ENCODE assay signal across 8 mouse cellular contexts in genomic region chr2:167071641-167072601, GRCm38 (mm10). TPM values are rescaled to one million over a fixed set of nuclear protein-coding genes. Genes with fewer than 3 reads are reported as not detected.
A peak's percentile ranks its signal among the peaks of the same experiment; 100 is the strongest.
DNase-seq lines count a peak whose midpoint lies in the region; ATAC-seq and TF ChIP-seq lines count a peak whose summit lies in the region.

No protein-coding gene starts in this region.

- H3K36me3 ChIP-seq in CH12.LX (replicated peaks in 1 of 2; ENCODE audit: control insufficient read depth in 1 of 2, insufficient read depth in 1 of 2, low read length in 1 of 2) = no peaks in the 10 kb centered on the region
- H3K36me3 ChIP-seq in forebrain, embryonic 11.5 days (ENCODE audit: control insufficient read depth, insufficient read depth, low read length) = no peaks in the 10 kb centered on the region
- no peaks in the 10 kb centered on the region for H3K36me3 ChIP-seq in heart, embryonic 16.5 days (ENCODE audit: control insufficient read depth, insufficient read depth)
- H3K36me3 ChIP-seq in liver, embryonic 13.5 days = no peaks in the 10 kb centered on the region
- no peaks in the 10 kb centered on the region for H3K36me3 ChIP-seq in stomach, embryonic 14.5 days (ENCODE audit: control insufficient read depth, insufficient read depth, low read length)

- H3K4me3 ChIP-seq in CH12.LX (replicated peaks in 1 of 3; ENCODE audit: low read depth in 2 of 3, low read length in 2 of 3, poor library complexity in 1 of 3) = peak overlapping the region; percentile 53 to 60 (median 59)
- peak overlapping the region; percentile 39 for H3K4me3 ChIP-seq in forebrain, embryonic 11.5 days (ENCODE audit: low read depth, low read length)
- peak overlapping the region; percentile 53 for H3K4me3 ChIP-seq in heart, embryonic 16.5 days (ENCODE audit: low read length)
- peak overlapping the region; percentile 50 for H3K4me3 ChIP-seq in liver, embryonic 13.5 days (replicated peaks)
- H3K4me3 ChIP-seq in stomach, embryonic 14.5 days (ENCODE audit: low read depth, low read length) = peak overlapping the region; percentile 36

- WGBS in forebrain, embryonic 11.5 days = 7% methylated on average over 22 of the region's 22 CpGs
- WGBS in heart, embryonic 16.5 days = 8% methylated on average over 22 of the region's 22 CpGs
- 7% methylated on average over 22 of the region's 22 CpGs for WGBS in liver, embryonic 13.5 days (ENCODE audit: insufficient replicate concordance)
- WGBS in stomach, embryonic 14.5 days = 8% methylated on average over 22 of the region's 22 CpGs

- H3K9me3 ChIP-seq in CH12.LX (replicated peaks; ENCODE audit: low read length) = peaks cover 5% of the 10 kb centered on the region
- no peaks in the 10 kb centered on the region for H3K9me3 ChIP-seq in forebrain, embryonic 11.5 days (ENCODE audit: control insufficient read depth, low read length)
- no peaks in the 10 kb centered on the region for H3K9me3 ChIP-seq in heart, embryonic 16.5 days (replicated peaks; ENCODE audit: control insufficient read depth, low read length)
- no peaks in the 10 kb centered on the region for H3K9me3 ChIP-seq in liver, embryonic 13.5 days (replicated peaks)
- H3K9me3 ChIP-seq in stomach, embryonic 14.5 days (ENCODE audit: control insufficient read depth, low read depth, low read length) = no peaks in the 10 kb centered on the region

- TF ChIP-seq POLR2A in CH12.LX (IDR thresholded peaks at IDR 0.05; ENCODE audit: low read depth, low read length) = peak; percentile 85

- H3K27me3 ChIP-seq in CH12.LX (replicated peaks) = peaks cover 2% of the 10 kb centered on the region
- no peaks in the 10 kb centered on the region for H3K27me3 ChIP-seq in forebrain, embryonic 11.5 days (ENCODE audit: control insufficient read depth, insufficient read depth, low read length)
- H3K27me3 ChIP-seq in heart, embryonic 16.5 days (ENCODE audit: control insufficient read depth, insufficient read depth, low read length) = no peaks in the 10 kb centered on the region
- H3K27me3 ChIP-seq in liver, embryonic 13.5 days = peaks cover 5% of the 10 kb centered on the region; the same call in 1 of the 2 replicates
- H3K27me3 ChIP-seq in stomach, embryonic 14.5 days (ENCODE audit: control insufficient read depth, insufficient read depth, low read length) = no peaks in the 10 kb centered on the region

- H3K27ac ChIP-seq in CH12.LX (ENCODE audit: insufficient read depth, low read depth) = no peak overlapping the region
- H3K27ac ChIP-seq in forebrain, embryonic 11.5 days (ENCODE audit: low read depth, low read length) = 0 out of 2 replicates have a peak overlapping the region, but pooled peaks have one; percentile 8
- H3K27ac ChIP-seq in heart, embryonic 16.5 days (ENCODE audit: low read length) = no peak overlapping the region
- peak overlapping the region; percentile 52 for H3K27ac ChIP-seq in liver, embryonic 13.5 days
- H3K27ac ChIP-seq in stomach, embryonic 14.5 days (ENCODE audit: low read length) = peak overlapping the region; percentile 55

- TF ChIP-seq RAD21 in CH12.LX (IDR thresholded peaks at IDR 0.05; ENCODE audit: low read depth, low read length) = peak; percentile 100

- dilution Hi-C loops in CH12.LX (cut with MboI; ENCODE audit: extremely low pct_ligation_motif_present, extremely low pct_unique_long_range_greater_than_20kb, low sequenced_read_pairs) = no loop called here

- H3K4me2 ChIP-seq in CH12.LX (ENCODE audit: insufficient read depth, low read depth, poor library complexity, severe bottlenecking) = peak overlapping the region; percentile 81
- H3K4me2 ChIP-seq in forebrain, embryonic 11.5 days (ENCODE audit: low read depth, low read length, severe bottlenecking) = peak overlapping the region; percentile 70
- H3K4me2 ChIP-seq in heart, embryonic 16.5 days (ENCODE audit: low read depth, low read length) = peak overlapping the region; percentile 72
- peak overlapping the region; percentile 70 for H3K4me2 ChIP-seq in liver, embryonic 13.5 days
- peak overlapping the region; percentile 61 for H3K4me2 ChIP-seq in stomach, embryonic 14.5 days (replicated peaks; ENCODE audit: low read depth, low read length)

- H3K79me2 ChIP-seq in CH12.LX (replicated peaks; ENCODE audit: control insufficient read depth, extremely low read depth, insufficient read depth, poor library complexity, severe bottlenecking) = no peaks in the 10 kb centered on the region

- ATAC-seq in forebrain, embryonic 11.5 days (replicated peaks; ENCODE audit: low FRiP score) = peak; percentile 93
- ATAC-seq in heart, embryonic 16.5 days (replicated peaks; ENCODE audit: extremely low read depth, insufficient read depth, low FRiP score) = peak; percentile 90
- ATAC-seq in liver, embryonic 13.5 days (ENCODE audit: low read depth) = peak; percentile 95
- ATAC-seq in stomach, embryonic 14.5 days (ENCODE audit: insufficient number of reproducible peaks, insufficient read depth, low FRiP score, low read depth) = peak; percentile 92

- peak; percentile 91 to 100 for TF ChIP-seq CTCF in CH12.LX (conservative IDR thresholded peaks at IDR 0.05 in 1 of 2, IDR thresholded peaks at IDR 0.05 in 1 of 2; ENCODE audit: low read depth in 2 of 2, low read length in 2 of 2)

- H3K4me1 ChIP-seq in CH12.LX (ENCODE audit: control insufficient read depth in 1 of 2, insufficient read depth in 2 of 2) = peaks cover 2 to 23% of the 10 kb centered on the region in 2 experiments; a peak in 3 of 4 replicates
- no peaks in the 10 kb centered on the region; the same call in 1 of the 2 replicates for H3K4me1 ChIP-seq in forebrain, embryonic 11.5 days (replicated peaks; ENCODE audit: control insufficient read depth, insufficient read depth, low read length)
- H3K4me1 ChIP-seq in heart, embryonic 16.5 days (ENCODE audit: control insufficient read depth, insufficient read depth, low read length) = 0 out of 2 replicates have a peak, but pooled peaks cover 5% of the 10 kb centered on the region
- peaks cover 29% of the 10 kb centered on the region for H3K4me1 ChIP-seq in liver, embryonic 13.5 days (replicated peaks)
- H3K4me1 ChIP-seq in stomach, embryonic 14.5 days (ENCODE audit: control insufficient read depth, insufficient read depth, low read length) = no peaks in the 10 kb centered on the region

- TF ChIP-seq EP300 in CH12.LX (IDR thresholded peaks at IDR 0.05; ENCODE audit: low read length) = no peak

- H3K9ac ChIP-seq in CH12.LX (ENCODE audit: insufficient read depth, low read depth) = peak overlapping the region; percentile 65
- H3K9ac ChIP-seq in forebrain, embryonic 11.5 days (ENCODE audit: low read length) = peak overlapping the region; percentile 62
- peak overlapping the region; percentile 64 for H3K9ac ChIP-seq in heart, embryonic 16.5 days (ENCODE audit: low read length)
- peak overlapping the region; percentile 59 for H3K9ac ChIP-seq in liver, embryonic 13.5 days
- peak overlapping the region; percentile 55 for H3K9ac ChIP-seq in stomach, embryonic 14.5 days (replicated peaks; ENCODE audit: low read depth, low read length)

- in situ Hi-C loops in CH12.LX (cut with MboI; ENCODE audit: low pct_ligation_motif_present, low pct_unique_long_range_greater_than_20kb, low sequenced_read_pairs) = loop anchor here (5.0 kb wide), 2 partner anchors 40 to 140 kb away; no protein-coding TSS in a partner anchor

- peak; percentile 97 for DNase-seq in CH12.LX (ENCODE audit: extremely low read depth)
- DNase-seq in c-Kit-positive CD71-positive TER-119-negative erythroid progenitor cells, embryonic 14.5 days (ENCODE audit: low read depth) = peak; percentile 91
- DNase-seq in forebrain, embryonic 11.5 days (ENCODE audit: low spot score) = peak; percentile 97
- DNase-seq in kidney, postnatal 25 days = peak; percentile 94 to 99
- DNase-seq in liver, embryonic 13.5 days = peak; percentile 82
- DNase-seq in natural killer cell, adult 2 months (ENCODE audit: low spot score in 2 of 2) = peak; percentile 86 to 95

TF ChIP-seq in CH12.LX, 34 proteins besides CTCF, POLR2A, EP300 and RAD21 (continues in another document):
- TF ChIP-seq ELF1 (IDR thresholded peaks at IDR 0.05; ENCODE audit: low read depth, low read length) (peak; percentile 59; the same call in 1 of the 2 replicates), HCFC1 (IDR thresholded peaks at IDR 0.05; ENCODE audit: low read depth, low read length) (peak; percentile 4; the same call in 1 of the 2 replicates), USF1 (IDR thresholded peaks at IDR 0.05; ENCODE audit: low read depth, low read length) (no peak), NELFE (IDR thresholded peaks at IDR 0.05; ENCODE audit: low read depth, low read length) (peak; percentile 85), SMC3 (IDR thresholded peaks at IDR 0.05; ENCODE audit: low read depth, low read length) (peak; percentile 100), JUN (IDR thresholded peaks at IDR 0.05; ENCODE audit: insufficient read depth, low read depth, low read length) (no peak), MAX (IDR thresholded peaks at IDR 0.05; ENCODE audit: low read length) (peak; percentile 74; the same call in 1 of the 2 replicates), IRF4 (IDR thresholded peaks at IDR 0.05; ENCODE audit: low read depth, low read length) (peak; percentile 48), KAT2A (IDR thresholded peaks at IDR 0.05; ENCODE audit: insufficient replicate concordance, low read length) (no peak; the same call in 1 of the 2 replicates), CHD1 (IDR thresholded peaks at IDR 0.05; ENCODE audit: low read depth, low read length) (no peak), SIN3A (IDR thresholded peaks at IDR 0.05; ENCODE audit: low read length) (peak; percentile 70; the same call in 1 of the 2 replicates), ZC3H11A (IDR thresholded peaks at IDR 0.05; ENCODE audit: low read depth, low read length) (peak; percentile 99), ZMIZ1 (IDR thresholded peaks at IDR 0.05; ENCODE audit: low read depth, low read length) (no peak)

RNA-seq across cellular contexts. Expression of gene Znfx1, which starts 9.1 kb away (rescaled TPM):
- total RNA-seq in CH12.LX (2012; rRNA removed) (8.1 and 9.0 TPM in 2 replicates), CH12.LX (2014; rRNA removed) (4.1 and 5.1 TPM in 2 replicates)
- 7.7 and 9.0 TPM in 2 replicates for polyA plus RNA-seq in CH12.LX (2012; ENCODE audit: insufficient read length, low read depth)
- polyA plus RNA-seq in forebrain, embryonic 11.5 days (2014; fragmentation: Nextera tagmentation; extraction: Ambion mirVana) = 6.0 and 7.4 TPM in 2 replicates
- 7.6 and 8.8 TPM in 2 replicates for polyA plus RNA-seq in heart, embryonic 16.5 days (2015; fragmentation: Nextera tagmentation; extraction: Ambion mirVana)
- polyA plus RNA-seq in liver, embryonic 13.5 days (2015; fragmentation: Nextera tagmentation; extraction: Ambion mirVana) = 7.0 and 8.2 TPM in 2 replicates
- polyA plus RNA-seq in stomach, embryonic 14.5 days (2014; fragmentation: Nextera tagmentation; extraction: Ambion mirVana) = 6.7 TPM in 2 replicates

RNA-seq across cellular contexts. Expression of gene Ddx27, which starts 56.9 kb away (rescaled TPM):
- 157 and 186 TPM in 2 replicates for total RNA-seq in CH12.LX (2012; rRNA removed)
- total RNA-seq in CH12.LX (2014; rRNA removed) = 137 and 139 TPM in 2 replicates
- 224 and 228 TPM in 2 replicates for polyA plus RNA-seq in CH12.LX (2012; ENCODE audit: insufficient read length, low read depth)
- polyA plus RNA-seq in forebrain, embryonic 11.5 days (2014; fragmentation: Nextera tagmentation; extraction: Ambion mirVana) = 56.8 and 60.3 TPM in 2 replicates
- polyA plus RNA-seq in heart, embryonic 16.5 days (2015; fragmentation: Nextera tagmentation; extraction: Ambion mirVana) = 30.2 and 33.0 TPM in 2 replicates
- polyA plus RNA-seq in liver, embryonic 13.5 days (2015; fragmentation: Nextera tagmentation; extraction: Ambion mirVana) = 53.6 and 59.5 TPM in 2 replicates
- polyA plus RNA-seq in stomach, embryonic 14.5 days (2014; fragmentation: Nextera tagmentation; extraction: Ambion mirVana) = 38.2 and 45.3 TPM in 2 replicates

Comparison
In these comparisons a context has a peak if more than half of its experiments do, and no peak if none do; other contexts are left out.
1. H3K27ac ChIP-seq: peak in forebrain, embryonic 11.5 days (single experiment), liver, embryonic 13.5 days (single experiment) and stomach, embryonic 14.5 days (single experiment); none in CH12.LX (single experiment) and heart, embryonic 16.5 days (single experiment).
2. Peak in every context shown above with its lines, with median percentiles within 50 percentile points of each other: DNase-seq, H3K4me2 ChIP-seq, H3K4me3 ChIP-seq, H3K9ac ChIP-seq and ATAC-seq.